29 mouse cellular contexts compared by ENCODE assay signal in the genomic region with DNA sequence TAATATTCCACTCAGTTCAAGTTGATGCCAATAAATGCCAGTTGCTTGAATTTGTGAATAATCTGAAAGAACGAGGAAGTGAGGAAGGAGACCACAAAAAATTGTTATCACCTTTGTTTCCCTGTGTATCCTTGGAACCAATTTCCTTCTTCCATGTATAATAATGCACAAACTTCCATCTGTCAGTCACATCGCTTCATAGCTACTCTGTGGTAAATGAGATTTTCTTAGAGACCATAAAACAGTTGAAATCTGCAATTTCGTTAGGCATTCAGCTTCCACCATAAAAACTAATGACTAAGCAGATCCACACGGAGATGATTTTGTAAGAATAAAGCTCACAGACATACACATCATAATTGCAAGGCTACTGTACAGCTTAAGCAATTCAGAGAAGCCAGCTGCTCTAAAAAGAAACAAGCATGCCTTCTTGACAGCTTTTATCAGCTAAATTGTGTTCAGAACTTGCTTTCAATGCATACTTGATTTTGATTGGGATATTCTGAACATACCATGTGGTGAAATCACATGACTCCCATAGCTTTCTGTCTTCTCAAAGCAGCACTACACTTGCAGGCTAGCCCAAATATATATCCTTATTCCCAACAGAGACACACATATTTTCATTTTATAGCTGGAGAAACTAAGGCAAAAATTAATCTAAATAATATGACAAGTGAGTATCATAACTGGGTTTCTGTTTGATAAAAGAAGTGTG.
DNase-seq lines count a peak whose midpoint lies in the region; ATAC-seq lines count a peak whose summit lies in the region.
"Had no signal": no experiment of that assay in that cellular context is flagged by ENCODE, and none has a peak within 500 bp of the region (broad histone marks: within the 10 kb centered on the region; RNA-seq: fewer than 3 reads in every experiment).

No protein-coding gene starts in this region.

- H3K4me3 ChIP-seq in neural tube, embryonic 14.5 days (ENCODE audit: low read depth, low read length), result no peak overlapping the region
- H3K4me3 ChIP-seq: embryonic facial prominence, embryonic 12.5 days; heart, embryonic 13.5 days; hindbrain, embryonic 15.5 days; kidney, embryonic 15.5 days; limb, embryonic 13.5 days; lung, embryonic 15.5 days; myocyte; stomach, embryonic 15.5 days had no signal

- H3K36me3 ChIP-seq in neural tube, embryonic 14.5 days (ENCODE audit: control insufficient read depth, insufficient read depth, low read length), result no peaks in the 10 kb centered on the region
- H3K36me3 ChIP-seq: embryonic facial prominence, embryonic 12.5 days; heart, embryonic 13.5 days; hindbrain, embryonic 15.5 days; kidney, embryonic 15.5 days; limb, embryonic 13.5 days; lung, embryonic 15.5 days; stomach, embryonic 15.5 days had no signal

- 53% methylated on average over 4 of the region's 4 CpGs for WGBS in neural tube, embryonic 14.5 days

- no peak overlapping the region for H3K9ac ChIP-seq in neural tube, embryonic 14.5 days (replicated peaks; ENCODE audit: low read depth, low read length)
- H3K9ac ChIP-seq: embryonic facial prominence, embryonic 12.5 days; heart, embryonic 13.5 days; hindbrain, embryonic 15.5 days; kidney, embryonic 15.5 days; limb, embryonic 13.5 days; lung, embryonic 15.5 days; stomach, embryonic 15.5 days had no signal

- no peaks in the 10 kb centered on the region for H3K9me3 ChIP-seq in neural tube, embryonic 14.5 days (ENCODE audit: control insufficient read depth, low read length)
- H3K9me3 ChIP-seq: embryonic facial prominence, embryonic 12.5 days; hindbrain, embryonic 15.5 days; kidney, embryonic 15.5 days; limb, embryonic 13.5 days; lung, embryonic 15.5 days; stomach, embryonic 15.5 days had no signal

- peak; percentile 51 for ATAC-seq in neural tube, embryonic 14.5 days (ENCODE audit: low read depth)
- no peak for ATAC-seq in erythroblast, adult 5-6 weeks (replicated peaks; ENCODE audit: low FRiP score, poor library complexity, severe bottlenecking)
- ATAC-seq: activated CD4-positive, CD25-positive, alpha-beta regulatory T cell, adult 4 months had no signal

- peak; percentile 4 to 5 for DNase-seq in frontal cortex, adult 2 months (ENCODE audit: extremely low spot score in 1 of 2, low spot score in 1 of 2)
- DNase-seq in frontal cortex, postnatal 36 days (ENCODE audit: low spot score in 2 of 2), result no peak
- DNase-seq in layer of hippocampus, adult 9-11 months, result peak; percentile 16
- no peak for DNase-seq in layer of hippocampus, postnatal 10 days (ENCODE audit: low spot score in 2 of 2)
- DNase-seq in brain, embryonic 18.5 days (ENCODE audit: low read depth, low spot score), result peak; percentile 32
- DNase-seq in kidney, postnatal 10 days, result no peak
- DNase-seq: adrenal gland, adult 8-10 months; cerebellum, adult 11-12 months; cerebellum, adult 9-11 months; embryo, embryonic 11 days; heart, postnatal 10 days; kidney, adult 18-20 months; kidney, postnatal 36 days; right cerebral cortex, postnatal 25 days; thymus, postnatal 14 days had no signal

- no peaks in the 10 kb centered on the region for H3K4me1 ChIP-seq in neural tube, embryonic 14.5 days (ENCODE audit: control insufficient read depth, insufficient read depth, low read length)
- H3K4me1 ChIP-seq: embryonic facial prominence, embryonic 12.5 days; heart, embryonic 13.5 days; hindbrain, embryonic 15.5 days; kidney, embryonic 15.5 days; limb, embryonic 13.5 days; lung, embryonic 15.5 days; stomach, embryonic 15.5 days had no signal

- no peaks in the 10 kb centered on the region for H3K27me3 ChIP-seq in neural tube, embryonic 14.5 days (ENCODE audit: control insufficient read depth, insufficient read depth, low read length)
- H3K27me3 ChIP-seq: CH12.LX; embryonic facial prominence, embryonic 12.5 days; heart, embryonic 13.5 days; hindbrain, embryonic 15.5 days; kidney, embryonic 15.5 days; limb, embryonic 13.5 days; lung, embryonic 15.5 days; stomach, embryonic 15.5 days had no signal

- no peak overlapping the region for H3K27ac ChIP-seq in neural tube, embryonic 14.5 days (ENCODE audit: low read depth, low read length)
- H3K27ac ChIP-seq: embryonic facial prominence, embryonic 12.5 days; heart, embryonic 13.5 days; hindbrain, embryonic 15.5 days; kidney, embryonic 15.5 days; limb, embryonic 13.5 days; lung, embryonic 15.5 days; stomach, embryonic 15.5 days had no signal

- no peak overlapping the region for H3K4me2 ChIP-seq in neural tube, embryonic 14.5 days (ENCODE audit: low read depth, low read length)
- H3K4me2 ChIP-seq: embryonic facial prominence, embryonic 12.5 days; heart, embryonic 13.5 days; hindbrain, embryonic 15.5 days; kidney, embryonic 15.5 days; limb, embryonic 13.5 days; liver, embryonic 11.5 days; lung, embryonic 15.5 days; midbrain, embryonic 11.5 days; stomach, embryonic 15.5 days had no signal

Comparison
In these comparisons a context has a peak if more than half of its experiments do, and no peak if none do; other contexts are left out.
1. DNase-seq: peak in frontal cortex, adult 2 months (2 of 2), layer of hippocampus, adult 9-11 months (single experiment) and brain, embryonic 18.5 days (single experiment); none in frontal cortex, postnatal 36 days (0 of 2), layer of hippocampus, postnatal 10 days (0 of 2) and kidney, postnatal 10 days (single experiment).